Mouse (Mus musculus): ENCODE data around the gene Rassf3.

GRCm38 (mm10) chr10:121465033-121465432 is 11.1 kb downstream of the Rassf3 start:
- no peak for TF ChIP-seq ZC3H11A (IDR thresholded peaks at IDR 0.05; ENCODE audit: borderline replicate concordance, low read depth, low read length)
- no peak for TF ChIP-seq HCFC1 (IDR thresholded peaks at IDR 0.05; ENCODE audit: borderline replicate concordance, insufficient read depth, low read length)
